Mouse (Mus musculus): ENCODE data around the gene Emp3.

DNA sequence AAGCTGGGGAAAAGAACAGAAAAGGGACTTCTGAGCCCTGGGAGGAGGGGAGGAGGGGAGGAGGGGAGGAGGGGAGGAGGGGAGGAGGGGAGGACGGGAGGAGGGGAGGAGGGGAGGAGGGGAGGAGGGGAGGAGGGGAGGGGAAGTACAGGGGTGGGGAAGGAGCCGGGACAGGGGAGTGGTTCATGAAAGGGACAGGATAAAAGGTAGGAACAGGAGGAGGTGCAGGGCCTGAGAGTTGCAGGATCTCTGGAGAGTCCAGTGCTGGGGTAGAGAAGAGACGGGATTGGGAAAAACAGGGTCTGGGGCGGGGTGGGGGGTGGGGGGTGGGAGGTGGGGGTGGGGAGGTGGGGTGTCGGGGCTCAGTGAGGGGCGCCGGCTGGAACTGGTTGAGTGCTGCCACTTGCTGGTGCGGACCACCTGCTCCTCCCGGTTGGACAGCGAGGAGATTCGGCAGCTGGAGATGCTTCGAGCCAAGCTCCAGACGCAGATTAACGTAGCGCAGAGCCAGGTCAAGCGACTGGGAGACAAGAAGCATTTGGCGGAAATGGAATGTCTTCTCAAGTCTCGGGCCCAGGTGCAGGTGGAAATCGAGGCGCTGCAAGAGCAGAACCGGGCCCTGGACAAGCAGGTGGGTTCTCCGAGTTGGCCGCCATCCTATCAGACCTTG lies 7.6 kb upstream of the Emp3 start:
- TF ChIP-seq CTCF (IDR thresholded peaks at IDR 0.05; ENCODE audit: insufficient read depth, low read length), result no peak
- no peak for TF ChIP-seq POLR2A (IDR thresholded peaks at IDR 0.05; ENCODE audit: borderline replicate concordance, extremely low read depth, low read depth, low read length)

Data from lung, adult 2 months (tissue).